Mouse (Mus musculus): ENCODE results near the gene Coq8b. TPM values are rescaled to one million over a fixed set of nuclear protein-coding genes. Genes with fewer than 3 reads are reported as not detected.

The Coq8b gene
- not detected for polyA plus RNA-seq (2014; fragmentation: Illumina TruSeq; extraction: RNeasy Lipid Tissue Mini Kit (QIAGEN cat#74804); ENCODE audit: low replicate concordance)

GRCm38 (mm10) chr7:27232781-27233281, at the start of gene Coq8b:
TSS of gene Coq8b (plus strand) at chr7:27233023.

GRCm38 (mm10) chr7:27195681-27196611, 36.9 kb upstream of the Coq8b start, which contains the start of the genes BC024978 and Snrpa:
TSS of gene BC024978 (plus strand) at chr7:27195781.
TSS of gene Snrpa (minus strand) at chr7:27196271.

GRCm38 (mm10) chr7:27228281-27228821, 4.5 kb upstream of the Coq8b start, which contains the start of gene Itpkc:
TSS of gene Itpkc (minus strand) at chr7:27228661.

GRCm38 (mm10) chr7:27258205-27258899, 25.5 kb downstream of the Coq8b start, which contains the start of gene Numbl:
TSS of gene Numbl (plus strand) at chr7:27258433.

Other genes with a start within 250 kb of the Coq8b start
- gene Cyp2a12, start 203.9 kb upstream of the Coq8b start, polyA plus RNA-seq (2014; fragmentation: Illumina TruSeq; extraction: RNeasy Lipid Tissue Mini Kit (QIAGEN cat#74804); ENCODE audit: low replicate concordance) = 1.1 TPM
- gene Cyp2f2, start 113.1 kb upstream of the Coq8b start, polyA plus RNA-seq (2014; fragmentation: Illumina TruSeq; extraction: RNeasy Lipid Tissue Mini Kit (QIAGEN cat#74804); ENCODE audit: low replicate concordance) = not detected
- not detected for gene Cyp2t4, start 79.3 kb upstream of the Coq8b start, polyA plus RNA-seq (2014; fragmentation: Illumina TruSeq; extraction: RNeasy Lipid Tissue Mini Kit (QIAGEN cat#74804); ENCODE audit: low replicate concordance)
- gene Egln2, start 66.2 kb upstream of the Coq8b start, polyA plus RNA-seq (2014; fragmentation: Illumina TruSeq; extraction: RNeasy Lipid Tissue Mini Kit (QIAGEN cat#74804); ENCODE audit: low replicate concordance) = 4.3 TPM
- 2.8 TPM for gene Rab4b, start 54.1 kb upstream of the Coq8b start, polyA plus RNA-seq (2014; fragmentation: Illumina TruSeq; extraction: RNeasy Lipid Tissue Mini Kit (QIAGEN cat#74804); ENCODE audit: low replicate concordance)
- not detected for gene Gm21983, start 51.9 kb upstream of the Coq8b start, polyA plus RNA-seq (2014; fragmentation: Illumina TruSeq; extraction: RNeasy Lipid Tissue Mini Kit (QIAGEN cat#74804); ENCODE audit: low replicate concordance)
- gene Mia, start 51.9 kb upstream of the Coq8b start, polyA plus RNA-seq (2014; fragmentation: Illumina TruSeq; extraction: RNeasy Lipid Tissue Mini Kit (QIAGEN cat#74804); ENCODE audit: low replicate concordance) = not detected
- gene BC024978, start 37.2 kb upstream of the Coq8b start, polyA plus RNA-seq (2014; fragmentation: Illumina TruSeq; extraction: RNeasy Lipid Tissue Mini Kit (QIAGEN cat#74804); ENCODE audit: low replicate concordance) = 4.9 TPM
- gene Snrpa, start 36.8 kb upstream of the Coq8b start, polyA plus RNA-seq (2014; fragmentation: Illumina TruSeq; extraction: RNeasy Lipid Tissue Mini Kit (QIAGEN cat#74804); ENCODE audit: low replicate concordance) = 2.3 TPM
- gene Itpkc, start 4.4 kb upstream of the Coq8b start, polyA plus RNA-seq (2014; fragmentation: Illumina TruSeq; extraction: RNeasy Lipid Tissue Mini Kit (QIAGEN cat#74804); ENCODE audit: low replicate concordance) = 0.45 TPM
- 0.07 TPM for gene Numbl, start 25.4 kb downstream of the Coq8b start, polyA plus RNA-seq (2014; fragmentation: Illumina TruSeq; extraction: RNeasy Lipid Tissue Mini Kit (QIAGEN cat#74804); ENCODE audit: low replicate concordance)
- not detected for gene Ltbp4, start 104.7 kb downstream of the Coq8b start, polyA plus RNA-seq (2014; fragmentation: Illumina TruSeq; extraction: RNeasy Lipid Tissue Mini Kit (QIAGEN cat#74804); ENCODE audit: low replicate concordance)
- gene Shkbp1, start 123.0 kb downstream of the Coq8b start, polyA plus RNA-seq (2014; fragmentation: Illumina TruSeq; extraction: RNeasy Lipid Tissue Mini Kit (QIAGEN cat#74804); ENCODE audit: low replicate concordance) = not detected
- not detected for gene Gm20479, start 124.4 kb downstream of the Coq8b start, polyA plus RNA-seq (2014; fragmentation: Illumina TruSeq; extraction: RNeasy Lipid Tissue Mini Kit (QIAGEN cat#74804); ENCODE audit: low replicate concordance)
- gene Sptbn4, start 214.7 kb downstream of the Coq8b start, polyA plus RNA-seq (2014; fragmentation: Illumina TruSeq; extraction: RNeasy Lipid Tissue Mini Kit (QIAGEN cat#74804); ENCODE audit: low replicate concordance) = not detected
- not detected for gene Blvrb, start 215.0 kb downstream of the Coq8b start, polyA plus RNA-seq (2014; fragmentation: Illumina TruSeq; extraction: RNeasy Lipid Tissue Mini Kit (QIAGEN cat#74804); ENCODE audit: low replicate concordance)
- 1.2 TPM for gene Sertad3, start 240.7 kb downstream of the Coq8b start, polyA plus RNA-seq (2014; fragmentation: Illumina TruSeq; extraction: RNeasy Lipid Tissue Mini Kit (QIAGEN cat#74804); ENCODE audit: low replicate concordance)

Measured in small intestine, adult 10 weeks (tissue).